Mouse (Mus musculus) embryonic facial prominence, embryonic 13.5 days (tissue): ENCODE results near the gene Reep3. TPM values are rescaled to one million over a fixed set of nuclear protein-coding genes. Genes with fewer than 3 reads are reported as not detected.

Experiments
- ATAC-seq: fragments of 200-750 bp; cut with Nextera tagmentation; 2 replicates; pipeline ENCODE4 v1.8.0; 2017; ENCODE audit warnings: low read depth; ENCODE audit not compliant: insufficient number of reproducible peaks, insufficient read depth, low FRiP score, low TSS enrichment
- H3K27ac ChIP-seq: fragments of 300-500 bp; sonication (generic); 2 replicates; pipeline ENCODE4 v1.5.1; 2015; ENCODE audit warnings: moderate library complexity, mild to moderate bottlenecking, inconsistent platforms
- H3K27me3 ChIP-seq: fragments of 300-500 bp; sonication (generic); 2 replicates; pipeline ENCODE4 v1.6.1; 2015; ENCODE audit warnings: mild to moderate bottlenecking, inconsistent platforms
- H3K36me3 ChIP-seq: fragments of 300-500 bp; sonication (generic); 2 replicates; pipeline ENCODE4 v1.6.1; 2015; ENCODE audit warnings: mild to moderate bottlenecking, inconsistent platforms
- H3K4me1 ChIP-seq: fragments of 300-500 bp; sonication (generic); 2 replicates; pipeline ENCODE4 v1.6.1; 2015; ENCODE audit warnings: inconsistent platforms
- H3K4me2 ChIP-seq: fragments of 300-500 bp; sonication (generic); 2 replicates; pipeline ENCODE4 v1.6.1; 2015; ENCODE audit warnings: moderate library complexity, mild to moderate bottlenecking, inconsistent platforms
- H3K4me3 ChIP-seq: fragments of 300-500 bp; sonication (generic); 2 replicates; pipeline ENCODE4 v1.5.1; 2015; ENCODE audit warnings: mild to moderate bottlenecking, inconsistent platforms
- H3K9ac ChIP-seq: fragments of 300-500 bp; sonication (generic); 2 replicates; pipeline ENCODE4 v1.6.1; 2015; ENCODE audit warnings: mild to moderate bottlenecking, inconsistent platforms
- H3K9me3 ChIP-seq: fragments of 300-500 bp; sonication (generic); 2 replicates; pipeline ENCODE4 v1.6.1; 2016; ENCODE audit warnings: inconsistent platforms
- WGBS: fragments of 180-500 bp; shearing (Covaris S2); methylation state at CpG from one replicate; pipeline ENCODE4 v1.1.7; 2015; ENCODE audit warnings: mixed read lengths; 5-methylcytosine and 5-hydroxymethylcytosine counted together
- polyA plus RNA-seq: library from polyadenylated mRNA; unstranded; fragments of >200 nt; fragmentation: Nextera tagmentation; extraction: Ambion mirVana; gene quantifications from 2 replicates; pipeline ENCODE4 v1.2.1, GENCODE M21; 2015

Gene Reep3
- polyA plus RNA-seq, 1 experiment from 2014 or later, result 46.3 TPM

DNA sequence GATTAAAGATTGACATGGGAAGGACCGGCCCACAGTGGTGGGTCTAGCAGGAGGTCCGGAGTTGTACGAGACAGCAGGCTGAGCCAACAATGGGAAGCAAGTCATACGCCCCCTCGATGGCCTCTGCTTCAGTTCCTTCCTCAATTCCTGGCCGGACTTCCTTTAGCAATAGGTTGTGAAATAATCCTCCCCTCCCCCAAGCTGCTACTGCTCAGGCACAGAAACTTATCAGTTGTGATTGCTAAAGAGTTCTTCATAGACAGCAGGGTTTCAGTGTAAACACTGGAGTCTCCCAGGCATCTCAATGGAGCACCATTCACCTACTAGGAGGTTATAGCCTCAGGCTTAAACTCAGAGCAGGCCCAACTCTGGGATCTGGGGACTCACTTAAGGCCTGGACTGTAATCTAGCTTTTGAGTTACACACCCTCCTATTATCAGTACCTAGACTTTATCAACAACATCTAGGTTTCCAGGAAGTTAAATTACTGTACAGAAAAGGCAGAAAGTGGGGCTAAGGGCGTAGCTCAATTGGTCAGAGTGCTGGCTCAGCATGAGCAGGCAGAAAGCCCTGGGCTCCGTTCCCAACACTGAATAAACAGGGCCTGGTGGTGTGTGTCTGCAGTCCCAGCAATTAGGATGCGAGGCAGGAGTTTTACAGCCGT is 71.0 kb downstream of the Reep3 start:
- Histone ChIP-seq H3K9ac (no peak overlapping the region), H3K27me3 (no peaks in the 10 kb centered on the region), H3K9me3 (no peaks in the 10 kb centered on the region), H3K4me2 (no peak overlapping the region), H3K27ac (peak overlapping the region; percentile 9), H3K36me3 (peaks cover 16% of the 10 kb centered on the region), H3K4me1 (peaks cover 10% of the 10 kb centered on the region), H3K4me3 (no peak overlapping the region)
- ATAC-seq, result peak; percentile 71
- 52% methylated on average over 10 of the region's 10 CpGs for whole genome bisulfite sequencing

DNA sequence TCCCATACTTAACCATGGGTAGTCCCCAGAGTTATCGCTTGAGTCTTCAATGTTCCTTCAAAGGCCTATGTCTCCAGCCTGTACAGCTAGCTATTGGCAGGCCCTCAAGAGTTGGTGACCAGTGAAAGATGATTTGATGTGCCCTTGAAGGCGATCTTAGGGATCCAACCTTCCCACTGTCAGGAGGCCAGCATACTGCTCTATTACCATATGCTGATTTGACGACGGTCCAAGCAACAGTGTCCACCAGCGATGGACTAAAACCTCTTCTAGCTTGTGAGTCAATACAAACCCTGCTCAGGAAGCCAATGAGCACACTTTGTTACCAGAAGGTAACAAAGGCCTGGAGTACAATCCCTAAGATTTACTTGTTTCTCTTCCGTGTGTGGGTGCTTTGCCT is 72.4 kb downstream of the Reep3 start:
- WGBS, result 92% methylated on average over 6 of the region's 6 CpGs
- Histone ChIP-seq H3K36me3 (peaks cover 16% of the 10 kb centered on the region), H3K4me2 (no peak overlapping the region), H3K27me3 (no peaks in the 10 kb centered on the region), H3K9me3 (no peaks in the 10 kb centered on the region), H3K4me3 (no peak overlapping the region), H3K4me1 (peaks cover 10% of the 10 kb centered on the region), H3K9ac (no peak overlapping the region), H3K27ac (no peak overlapping the region)
- no peak for ATAC-seq

DNA sequence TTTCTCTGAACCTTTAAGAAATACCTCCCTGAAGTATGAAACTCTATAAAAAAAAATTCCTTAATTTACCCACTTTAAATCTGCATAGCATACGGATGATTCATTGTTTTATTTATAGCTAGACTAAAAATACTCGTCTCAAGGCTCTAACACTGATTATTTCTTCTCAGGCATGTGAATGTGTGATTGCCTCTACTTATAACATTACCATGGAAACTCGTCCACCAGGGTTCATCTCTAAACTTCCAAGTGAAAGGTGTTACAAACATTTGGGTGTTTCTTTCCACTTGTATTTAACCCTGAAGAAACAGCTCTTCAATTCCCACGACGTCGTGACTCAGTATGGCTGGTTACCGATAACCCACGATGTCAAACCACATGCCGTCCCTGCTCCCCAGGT is 73.7 kb downstream of the Reep3 start:
- peaks cover 11% of the 10 kb centered on the region for H3K4me1 ChIP-seq
- no peak overlapping the region for H3K27ac ChIP-seq
- ATAC-seq, result no peak
- H3K4me2 ChIP-seq, result no peak overlapping the region
- no peaks in the 10 kb centered on the region for H3K9me3 ChIP-seq
- H3K9ac ChIP-seq, result no peak overlapping the region
- H3K36me3 ChIP-seq, result peaks cover 16% of the 10 kb centered on the region
- H3K27me3 ChIP-seq, result no peaks in the 10 kb centered on the region
- 86% methylated on average over 9 of the region's 9 CpGs for WGBS
- H3K4me3 ChIP-seq, result no peak overlapping the region

DNA sequence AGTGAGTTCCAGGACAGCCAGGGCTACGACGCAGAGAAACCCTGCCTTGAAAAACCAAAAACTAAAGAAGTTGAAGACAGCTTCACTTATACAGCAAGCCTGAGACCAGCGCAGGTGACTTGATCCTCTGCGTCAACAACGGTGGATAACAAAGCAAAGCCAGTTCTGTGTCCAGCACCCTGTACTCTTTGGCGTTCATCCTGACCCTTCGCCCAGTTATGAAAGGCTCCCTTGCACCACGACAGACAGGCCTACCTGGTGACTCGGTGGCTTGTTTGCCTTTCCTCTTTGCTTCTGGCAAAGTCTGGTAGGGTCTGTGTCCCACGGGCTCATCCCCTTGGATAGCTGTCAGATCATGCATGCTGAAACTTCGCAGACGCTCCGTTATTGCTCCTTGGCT is 75.3 kb downstream of the Reep3 start:
- 89% methylated on average over 13 of the region's 13 CpGs for WGBS
- Histone ChIP-seq H3K9me3 (no peaks in the 10 kb centered on the region), H3K9ac (no peak overlapping the region), H3K4me1 (peaks cover 16% of the 10 kb centered on the region), H3K4me3 (no peak overlapping the region), H3K36me3 (peaks cover 16% of the 10 kb centered on the region), H3K27ac (no peak overlapping the region), H3K4me2 (no peak overlapping the region), H3K27me3 (no peaks in the 10 kb centered on the region)
- ATAC-seq, result no peak

DNA sequence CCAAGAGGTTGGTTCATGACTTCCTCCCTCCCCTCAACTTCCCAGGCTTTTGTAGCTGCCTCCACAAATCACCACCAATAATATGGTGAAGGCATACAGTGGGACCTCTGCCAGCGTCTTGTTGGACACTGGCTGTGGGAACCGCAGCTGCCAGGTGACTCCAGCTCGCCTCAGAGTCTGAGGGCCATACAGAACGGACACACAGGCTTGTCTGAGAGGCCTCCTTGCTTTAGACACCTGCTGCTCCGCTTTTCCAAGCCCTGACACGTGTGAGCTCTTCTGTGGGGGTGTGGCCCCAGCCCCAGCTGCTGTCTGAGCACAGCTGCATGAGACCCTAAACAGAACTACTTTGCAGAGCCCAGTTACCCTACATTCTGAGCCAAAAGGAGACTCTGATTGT is 77.9 kb downstream of the Reep3 start:
- peaks cover 33% of the 10 kb centered on the region for H3K36me3 ChIP-seq
- no peaks in the 10 kb centered on the region for H3K9me3 ChIP-seq
- ATAC-seq, result no peak
- 0 out of 2 replicates have a peak overlapping the region, but pooled peaks have one; percentile 5 for H3K27ac ChIP-seq
- 62% methylated on average over 6 of the region's 6 CpGs for WGBS
- no peak overlapping the region for H3K4me3 ChIP-seq
- H3K9ac ChIP-seq, result no peak overlapping the region
- no peaks in the 10 kb centered on the region for H3K27me3 ChIP-seq
- H3K4me1 ChIP-seq, result peaks cover 9% of the 10 kb centered on the region
- no peak overlapping the region for H3K4me2 ChIP-seq

DNA sequence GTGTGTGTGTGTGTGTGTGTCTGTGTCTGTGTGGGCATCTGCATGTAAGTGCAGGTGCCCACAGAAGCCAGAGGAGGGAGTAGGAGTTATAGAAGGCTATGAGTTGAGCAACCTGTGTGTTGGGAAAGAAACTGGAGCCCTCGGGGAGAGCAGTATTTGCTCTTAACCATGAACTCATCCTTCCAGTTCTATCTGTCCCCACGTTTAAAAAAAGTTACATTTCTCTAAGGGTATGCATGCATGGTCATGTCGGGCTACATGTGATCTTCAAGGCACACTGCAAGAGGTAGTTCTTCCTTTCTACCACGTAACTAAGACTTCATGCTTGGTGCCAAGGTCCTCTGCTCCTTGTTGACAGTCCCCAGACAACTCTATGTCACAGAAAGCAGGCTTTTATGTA is 78.9 kb downstream of the Reep3 start:
- Histone ChIP-seq H3K27me3 (no peaks in the 10 kb centered on the region), H3K27ac (no peak overlapping the region), H3K9ac (no peak overlapping the region), H3K36me3 (peaks cover 30% of the 10 kb centered on the region), H3K4me2 (no peak overlapping the region), H3K4me1 (peaks cover 9% of the 10 kb centered on the region), H3K9me3 (no peaks in the 10 kb centered on the region), H3K4me3 (no peak overlapping the region)
- WGBS, result 78% methylated on average over 4 of the region's 4 CpGs
- no peak for ATAC-seq

DNA sequence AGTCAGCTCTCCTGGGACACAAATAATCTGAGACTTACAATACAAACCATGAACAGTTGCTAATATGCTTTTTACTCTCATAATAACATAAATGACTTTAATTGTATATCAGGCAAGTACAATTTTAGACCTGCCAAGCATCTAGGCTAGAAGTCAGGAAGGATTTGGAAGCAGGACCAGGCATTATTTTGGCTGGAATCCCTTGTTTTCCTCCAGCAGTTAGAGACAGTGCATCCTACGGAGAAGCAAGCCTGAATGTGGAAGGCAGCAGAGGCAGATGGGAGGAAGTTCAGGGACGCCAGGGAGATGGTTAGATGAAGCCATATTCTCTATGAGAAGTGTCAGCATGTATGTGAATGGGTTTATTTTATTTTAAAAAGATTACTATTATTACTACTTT is 79.4 kb downstream of the Reep3 start:
- Histone ChIP-seq H3K4me1 (peaks cover 9% of the 10 kb centered on the region), H3K9me3 (no peaks in the 10 kb centered on the region), H3K4me2 (no peak overlapping the region), H3K27ac (no peak overlapping the region), H3K36me3 (peaks cover 30% of the 10 kb centered on the region), H3K27me3 (no peaks in the 10 kb centered on the region), H3K9ac (no peak overlapping the region), H3K4me3 (no peak overlapping the region)
- WGBS, result 70% methylated on average over 2 of the region's 2 CpGs
- ATAC-seq, result no peak

DNA sequence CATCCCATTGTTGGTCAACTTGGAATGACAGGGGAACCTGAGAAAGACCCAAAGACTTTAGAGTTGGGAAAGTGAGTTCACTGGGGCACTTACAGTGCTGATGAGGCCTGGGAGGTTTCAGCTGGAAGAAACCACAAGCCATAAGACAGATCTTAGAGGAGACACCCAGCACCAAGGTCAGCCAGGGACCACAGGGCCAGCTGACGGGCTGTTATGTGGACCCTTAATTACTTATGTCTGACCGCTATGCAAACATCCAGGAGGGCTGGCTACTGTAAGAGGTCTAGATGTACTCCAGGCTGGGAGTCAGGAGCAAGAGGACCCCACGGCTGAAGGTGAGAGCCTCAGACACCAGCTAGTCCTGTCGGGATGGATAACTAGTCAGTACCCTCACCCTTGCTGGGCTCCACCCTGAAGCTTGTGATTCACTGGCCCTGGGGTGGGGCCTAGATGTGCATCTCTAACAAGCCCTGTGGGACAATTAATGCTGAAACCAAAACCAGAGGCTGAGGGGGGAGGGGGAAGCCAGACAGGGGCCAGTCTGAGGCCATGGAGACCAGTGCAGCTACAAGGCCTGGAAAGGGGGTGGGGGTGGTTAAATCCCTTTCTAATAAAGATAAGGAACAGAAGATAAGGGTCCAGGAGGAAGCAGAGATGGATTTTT is 80.0 kb downstream of the Reep3 start:
- H3K36me3 ChIP-seq, result peaks cover 30% of the 10 kb centered on the region
- H3K27ac ChIP-seq, result no peak overlapping the region
- H3K27me3 ChIP-seq, result no peaks in the 10 kb centered on the region
- H3K4me1 ChIP-seq, result peaks cover 9% of the 10 kb centered on the region
- H3K4me3 ChIP-seq, result no peak overlapping the region
- no peak for ATAC-seq
- WGBS, result 76% methylated on average over 4 of the region's 4 CpGs
- H3K4me2 ChIP-seq, result no peak overlapping the region
- no peak overlapping the region for H3K9ac ChIP-seq
- H3K9me3 ChIP-seq, result no peaks in the 10 kb centered on the region

DNA sequence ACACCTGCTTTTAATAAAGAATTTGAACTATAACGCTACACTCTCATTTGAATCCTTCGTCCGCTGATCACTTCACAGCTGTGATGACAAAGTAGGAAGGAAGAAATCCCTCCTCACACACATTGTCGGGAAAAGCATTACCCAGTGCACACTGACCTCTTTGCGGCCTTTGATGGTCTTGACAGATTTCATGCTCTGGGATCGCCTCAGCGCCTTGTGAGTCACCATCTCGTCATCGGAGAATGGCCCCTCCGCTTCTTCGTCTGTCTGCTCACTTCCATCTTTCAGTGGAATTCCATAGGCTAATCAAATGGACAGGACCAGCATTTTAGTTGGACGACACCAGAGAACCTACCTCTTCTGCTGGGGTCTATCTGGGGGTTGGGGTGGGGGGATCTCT is 82.0 kb downstream of the Reep3 start:
- Histone ChIP-seq H3K4me2 (no peak overlapping the region), H3K27me3 (no peaks in the 10 kb centered on the region), H3K9ac (no peak overlapping the region), H3K27ac (no peak overlapping the region), H3K4me3 (no peak overlapping the region), H3K9me3 (no peaks in the 10 kb centered on the region), H3K4me1 (peaks cover 9% of the 10 kb centered on the region), H3K36me3 (peaks cover 17% of the 10 kb centered on the region)
- 75% methylated on average over 12 of the region's 12 CpGs for WGBS
- ATAC-seq, result no peak

DNA sequence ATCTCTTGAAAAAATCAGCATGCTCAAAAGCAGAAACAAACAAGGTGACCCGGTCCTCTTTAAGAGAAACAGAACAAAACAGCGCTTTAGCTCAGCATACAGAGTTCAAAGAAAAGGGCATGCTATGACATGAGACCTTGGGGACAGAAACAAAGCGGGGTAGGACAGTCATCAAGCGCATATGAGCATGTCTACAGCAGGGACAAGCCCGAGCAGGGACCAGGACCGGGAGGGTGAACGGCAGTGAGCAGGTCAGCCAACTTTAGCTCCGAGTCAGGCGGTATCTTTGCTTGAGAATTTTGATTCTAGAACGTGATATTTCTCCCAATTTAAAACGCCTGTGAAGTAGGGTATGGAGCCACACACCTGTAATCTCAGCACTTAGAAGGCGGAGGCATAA is 86.2 kb downstream of the Reep3 start:
- no peaks in the 10 kb centered on the region for H3K9me3 ChIP-seq
- H3K27ac ChIP-seq, result no peak overlapping the region
- H3K36me3 ChIP-seq, result peaks cover 15% of the 10 kb centered on the region
- H3K27me3 ChIP-seq, result no peaks in the 10 kb centered on the region
- no peaks in the 10 kb centered on the region for H3K4me1 ChIP-seq
- no peak for ATAC-seq
- 81% methylated on average over 12 of the region's 12 CpGs for WGBS
- no peak overlapping the region for H3K4me3 ChIP-seq
- no peak overlapping the region for H3K9ac ChIP-seq
- no peak overlapping the region for H3K4me2 ChIP-seq

DNA sequence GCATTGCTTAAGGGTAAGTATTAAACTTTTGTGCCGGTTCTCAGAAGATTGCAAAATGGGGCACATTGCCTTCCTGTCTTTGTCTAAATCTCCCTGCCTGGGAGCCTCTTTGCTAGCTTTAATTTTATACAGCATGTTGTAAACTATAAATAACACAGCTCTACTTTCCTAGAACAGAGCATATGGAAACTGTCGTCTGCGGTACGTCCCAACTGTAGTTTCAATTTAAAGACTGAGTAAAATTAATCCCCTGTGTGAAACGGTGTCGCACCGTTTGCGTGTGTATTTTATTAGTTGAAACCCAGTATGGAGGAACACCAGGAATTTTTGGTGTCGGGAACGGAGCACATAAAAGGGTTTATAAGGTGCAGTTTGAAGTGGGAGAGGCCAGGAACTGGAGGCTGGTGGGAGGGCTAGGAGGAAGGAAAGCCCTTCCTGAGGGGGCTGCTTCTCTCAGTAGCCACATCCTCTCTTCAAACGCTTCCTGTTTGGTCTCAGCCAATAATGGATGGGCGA is 92.2 kb downstream of the Reep3 start:
- Histone ChIP-seq H3K27me3 (no peaks in the 10 kb centered on the region), H3K4me2 (peak overlapping the region; percentile 67), H3K36me3 (no peaks in the 10 kb centered on the region), H3K4me1 (peaks cover 35% of the 10 kb centered on the region), H3K27ac (peak overlapping the region; percentile 95), H3K9ac (peak overlapping the region; percentile 61), H3K4me3 (peak overlapping the region; percentile 40), H3K9me3 (no peaks in the 10 kb centered on the region)
- no peak for ATAC-seq
- WGBS, result 1% methylated on average over 12 of the region's 12 CpGs
